In the genomic region with DNA sequence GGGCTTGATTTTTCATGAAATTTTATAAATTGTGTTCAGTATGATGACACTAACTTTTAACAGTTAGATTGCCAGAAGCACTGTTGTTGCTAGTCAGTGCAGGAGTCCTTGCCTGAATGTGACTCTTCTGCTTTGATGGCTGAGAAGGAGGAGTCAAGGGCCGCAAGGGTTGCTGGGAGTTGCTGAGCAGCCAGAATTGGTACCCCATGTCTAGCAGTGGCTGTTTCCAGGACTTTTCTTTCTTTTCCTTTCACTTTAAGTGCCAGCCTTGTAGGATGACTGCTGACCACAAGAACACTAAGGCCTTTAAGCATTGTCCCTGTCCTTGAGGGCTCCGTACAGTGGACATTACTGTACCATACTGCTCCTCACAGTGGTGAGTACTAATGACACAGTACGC, we compare ENCODE assay signal across 15 mouse cellular contexts. TPM values are rescaled to one million over a fixed set of nuclear protein-coding genes. Genes with fewer than 3 reads are reported as not detected.
DNase-seq lines count a peak whose midpoint lies in the region; ATAC-seq and TF ChIP-seq lines count a peak whose summit lies in the region.
"Had no signal": no experiment of that assay in that cellular context is flagged by ENCODE, and none has a peak within 500 bp of the region (broad histone marks: within the 10 kb centered on the region; RNA-seq: fewer than 3 reads in every experiment).

No protein-coding gene starts in this region.

- no peak for TF ChIP-seq EP300 in heart, postnatal 0 days (IDR thresholded peaks at IDR 0.05; ENCODE audit: low read depth)

- 0 out of 2 replicates have a peak, but pooled peaks cover 7% of the 10 kb centered on the region for H3K36me3 ChIP-seq in heart, postnatal 0 days (replicated peaks; ENCODE audit: control insufficient read depth, insufficient read depth, low read length)
- no peaks in the 10 kb centered on the region for H3K36me3 ChIP-seq in midbrain, embryonic 14.5 days (ENCODE audit: control insufficient read depth, insufficient read depth, low read length)
- no peaks in the 10 kb centered on the region for H3K36me3 ChIP-seq in intestine, postnatal 0 days (ENCODE audit: control insufficient read depth, insufficient read depth)
- H3K36me3 ChIP-seq: hindbrain, embryonic 13.5 days; midbrain, embryonic 13.5 days had no signal

- 84% methylated on average over 3 of the region's 3 CpGs for WGBS in heart, postnatal 0 days
- whole genome bisulfite sequencing in midbrain, embryonic 14.5 days, result 94% methylated on average over 3 of the region's 3 CpGs
- 85% methylated on average over 3 of the region's 3 CpGs for WGBS in intestine, postnatal 0 days

- intact Hi-C loops in heart, postnatal 10 days (cut with DNase I), result no loop called here

- H3K9ac ChIP-seq in heart, postnatal 0 days (replicated peaks; ENCODE audit: low read depth, low read length), result no peak overlapping the region
- H3K9ac ChIP-seq in midbrain, embryonic 14.5 days (replicated peaks; ENCODE audit: low read length), result no peak overlapping the region
- H3K9ac ChIP-seq in intestine, postnatal 0 days (ENCODE audit: low read depth, low read length), result no peak overlapping the region
- H3K9ac ChIP-seq: hindbrain, embryonic 13.5 days; midbrain, embryonic 13.5 days had no signal

- H3K9me3 ChIP-seq in heart, postnatal 0 days (replicated peaks; ENCODE audit: control insufficient read depth, low read length), result no peaks in the 10 kb centered on the region
- H3K9me3 ChIP-seq in midbrain, embryonic 14.5 days (ENCODE audit: control insufficient read depth, low read length), result no peaks in the 10 kb centered on the region
- no peaks in the 10 kb centered on the region for H3K9me3 ChIP-seq in intestine, postnatal 0 days (ENCODE audit: control insufficient read depth)
- H3K9me3 ChIP-seq: hindbrain, embryonic 13.5 days; midbrain, embryonic 13.5 days had no signal

- no peak overlapping the region for H3K4me3 ChIP-seq in heart, postnatal 0 days (ENCODE audit: low read depth, low read length)
- no peak overlapping the region for H3K4me3 ChIP-seq in midbrain, embryonic 14.5 days (replicated peaks; ENCODE audit: low read depth, low read length)
- H3K4me3 ChIP-seq in intestine, postnatal 0 days (ENCODE audit: low read depth, low read length), result no peak overlapping the region
- H3K4me3 ChIP-seq: hindbrain, embryonic 13.5 days; midbrain, embryonic 13.5 days had no signal

- no peak for ATAC-seq in heart, postnatal 0 days (ENCODE audit: insufficient read depth, low read depth)
- no peak for ATAC-seq in midbrain, embryonic 14.5 days (ENCODE audit: low FRiP score, low TSS enrichment)
- ATAC-seq in intestine, postnatal 0 days, result no peak
- ATAC-seq: midbrain, embryonic 13.5 days had no signal

- peaks cover 14% of the 10 kb centered on the region for H3K4me1 ChIP-seq in heart, postnatal 0 days (ENCODE audit: control insufficient read depth, insufficient read depth)
- H3K4me1 ChIP-seq in midbrain, embryonic 14.5 days (ENCODE audit: control insufficient read depth, insufficient read depth, low read length), result no peaks in the 10 kb centered on the region
- no peaks in the 10 kb centered on the region for H3K4me1 ChIP-seq in intestine, postnatal 0 days (replicated peaks; ENCODE audit: control insufficient read depth, insufficient read depth, low read length)

- H3K4me2 ChIP-seq in heart, postnatal 0 days (ENCODE audit: low read depth, low read length), result no peak overlapping the region
- H3K4me2 ChIP-seq in midbrain, embryonic 14.5 days (ENCODE audit: low read length), result no peak overlapping the region
- no peak overlapping the region for H3K4me2 ChIP-seq in intestine, postnatal 0 days (replicated peaks; ENCODE audit: low read depth)
- H3K4me2 ChIP-seq: hindbrain, embryonic 13.5 days; midbrain, embryonic 13.5 days had no signal

- DNase-seq in adrenal gland, adult (ENCODE audit: inconsistent age in 2 of 2, low spot score in 1 of 2), result peak; percentile 69 to 77
- DNase-seq in adrenal gland, postnatal 4 days (ENCODE audit: low spot score in 2 of 2), result no peak
- no peak for DNase-seq in heart, postnatal 0 days (ENCODE audit: low spot score)
- DNase-seq in heart, postnatal 10 days, result no peak
- peak; percentile 57 for DNase-seq in CD4-positive helper T cell, adult 2 months (ENCODE audit: low read depth, low spot score)
- peak; percentile 57 to 72 for DNase-seq in adrenal gland, postnatal 36 days
- no peak for DNase-seq in midbrain, embryonic 14.5 days
- DNase-seq: cerebellum, adult 9-10 months; heart, adult 11 months; kidney, adult 11 months; kidney, postnatal 14 days had no signal

- TF ChIP-seq CTCF in heart, postnatal 0 days (IDR thresholded peaks at IDR 0.05; ENCODE audit: low read depth), result no peak
- TF ChIP-seq CTCF in intestine, postnatal 0 days (IDR thresholded peaks at IDR 0.05; ENCODE audit: low read depth), result no peak

- no peaks in the 10 kb centered on the region for H3K27me3 ChIP-seq in heart, postnatal 0 days (ENCODE audit: control insufficient read depth, insufficient read depth, low read length)
- H3K27me3 ChIP-seq in midbrain, embryonic 14.5 days (ENCODE audit: control insufficient read depth, insufficient read depth, low read length), result no peaks in the 10 kb centered on the region
- H3K27me3 ChIP-seq in intestine, postnatal 0 days (replicated peaks; ENCODE audit: control insufficient read depth, insufficient read depth, low read length), result no peaks in the 10 kb centered on the region
- H3K27me3 ChIP-seq: hindbrain, embryonic 13.5 days; midbrain, embryonic 13.5 days had no signal

- 0 out of 2 replicates have a peak overlapping the region, but pooled peaks have one; percentile 21 for H3K27ac ChIP-seq in heart, postnatal 0 days (ENCODE audit: low read depth)
- H3K27ac ChIP-seq in midbrain, embryonic 14.5 days (replicated peaks; ENCODE audit: low read depth, low read length), result no peak overlapping the region
- H3K27ac ChIP-seq in intestine, postnatal 0 days (ENCODE audit: low read depth, low read length), result no peak overlapping the region
- H3K27ac ChIP-seq: hindbrain, embryonic 13.5 days; midbrain, embryonic 13.5 days had no signal

RNA-seq across cellular contexts. Expression of a gene that starts 7.7 kb away (rescaled TPM):
- 1 to 10 TPM; 8.9 to 9.4 TPM for total RNA-seq in adrenal gland, postnatal 4 days (2021)
- total RNA-seq in heart, postnatal 0 days (2014; rRNA removed; ENCODE audit: low replicate concordance), result 2.8 and 5.0 TPM in 2 replicates
- polyA plus RNA-seq in heart, postnatal 0 days (2015; fragmentation: Nextera tagmentation; extraction: Ambion mirVana), result 4.4 and 4.6 TPM in 2 replicates
- 1 to 10 TPM; 5.8 to 6.7 TPM for total RNA-seq in heart, postnatal 10 days (2021)
- total RNA-seq in adrenal gland, postnatal 36 days (2021), result 1 to 10 TPM; 5.2 to 5.8 TPM
- 3.2 and 4.2 TPM in 2 replicates for polyA plus RNA-seq in midbrain, embryonic 14.5 days (2014; fragmentation: Nextera tagmentation; extraction: Ambion mirVana)
- polyA plus RNA-seq in intestine, postnatal 0 days (2015; fragmentation: Nextera tagmentation; extraction: Ambion mirVana), result 3.3 and 3.4 TPM in 2 replicates

RNA-seq across cellular contexts. Expression of a gene that starts 8.3 kb away (rescaled TPM):
- total RNA-seq in adrenal gland, postnatal 4 days (2021), result 10 to 100 TPM; 16.5 to 16.6 TPM
- 8.1 and 26.1 TPM in 2 replicates for total RNA-seq in heart, postnatal 0 days (2014; rRNA removed; ENCODE audit: low replicate concordance)
- 8.6 and 10.4 TPM in 2 replicates for polyA plus RNA-seq in heart, postnatal 0 days (2015; fragmentation: Nextera tagmentation; extraction: Ambion mirVana)
- 10 to 100 TPM in 1 of 2 experiments, 1 to 10 TPM in 1; 8.5 to 12.2 TPM for total RNA-seq in heart, postnatal 10 days (2021)
- 1 to 10 TPM; 5.9 to 9.9 TPM for total RNA-seq in adrenal gland, postnatal 36 days (2021)
- polyA plus RNA-seq in midbrain, embryonic 14.5 days (2014; fragmentation: Nextera tagmentation; extraction: Ambion mirVana), result 17.0 and 18.2 TPM in 2 replicates
- polyA plus RNA-seq in intestine, postnatal 0 days (2015; fragmentation: Nextera tagmentation; extraction: Ambion mirVana), result 4.3 and 5.2 TPM in 2 replicates

RNA-seq across cellular contexts. Expression of a gene that starts 26.2 kb away (rescaled TPM):
- total RNA-seq in adrenal gland, postnatal 4 days (2021), result 10 to 100 TPM; 22.7 to 24.4 TPM
- total RNA-seq in heart, postnatal 0 days (2014; rRNA removed; ENCODE audit: low replicate concordance), result 8.7 and 13.2 TPM in 2 replicates
- polyA plus RNA-seq in heart, postnatal 0 days (2015; fragmentation: Nextera tagmentation; extraction: Ambion mirVana), result 13.7 and 15.0 TPM in 2 replicates
- total RNA-seq in heart, postnatal 10 days (2021), result 10 to 100 TPM in 1 of 2 experiments, 1 to 10 TPM in 1; 9.9 to 11.7 TPM
- total RNA-seq in adrenal gland, postnatal 36 days (2021), result 10 to 100 TPM; 18.5 to 21.5 TPM
- polyA plus RNA-seq in midbrain, embryonic 14.5 days (2014; fragmentation: Nextera tagmentation; extraction: Ambion mirVana), result 5.1 and 5.3 TPM in 2 replicates
- polyA plus RNA-seq in intestine, postnatal 0 days (2015; fragmentation: Nextera tagmentation; extraction: Ambion mirVana), result 16.9 and 23.5 TPM in 2 replicates

RNA-seq across cellular contexts. Expression of a gene that starts 39.6 kb away (rescaled TPM):
- 1 to 10 TPM in 1 of 2 experiments, under 1 TPM in 1; 0.56 to 1.0 TPM for total RNA-seq in adrenal gland, postnatal 4 days (2021)
- total RNA-seq in heart, postnatal 0 days (2014; rRNA removed; ENCODE audit: low replicate concordance), result not detected in 2 replicates
- 1.5 and 1.7 TPM in 2 replicates for polyA plus RNA-seq in heart, postnatal 0 days (2015; fragmentation: Nextera tagmentation; extraction: Ambion mirVana)
- total RNA-seq in heart, postnatal 10 days (2021), result 1 to 10 TPM in 1 of 2 experiments, under 1 TPM in 1; 0.79 to 1.0 TPM
- total RNA-seq in adrenal gland, postnatal 36 days (2021), result not detected
- 0.34 and 0.50 TPM in 2 replicates for polyA plus RNA-seq in midbrain, embryonic 14.5 days (2014; fragmentation: Nextera tagmentation; extraction: Ambion mirVana)
- 0.90 and 1.1 TPM in 2 replicates for polyA plus RNA-seq in intestine, postnatal 0 days (2015; fragmentation: Nextera tagmentation; extraction: Ambion mirVana)
- polyA plus RNA-seq: spleen, adult 2 months had no signal

RNA-seq across cellular contexts. Expression of a gene that starts 53.0 kb away (rescaled TPM):
- total RNA-seq in adrenal gland, postnatal 4 days (2021), result 1 to 10 TPM; 1.9 to 2.4 TPM
- 0.50 and 3.7 TPM in 2 replicates for total RNA-seq in heart, postnatal 0 days (2014; rRNA removed; ENCODE audit: low replicate concordance)
- polyA plus RNA-seq in heart, postnatal 0 days (2015; fragmentation: Nextera tagmentation; extraction: Ambion mirVana), result 1.1 TPM in 2 replicates
- total RNA-seq in heart, postnatal 10 days (2021), result 1 to 10 TPM; 3.7 to 7.2 TPM
- under 1 TPM; 0.46 to 0.83 TPM for total RNA-seq in adrenal gland, postnatal 36 days (2021)
- polyA plus RNA-seq in midbrain, embryonic 14.5 days (2014; fragmentation: Nextera tagmentation; extraction: Ambion mirVana), result 8.7 and 8.8 TPM in 2 replicates
- polyA plus RNA-seq in intestine, postnatal 0 days (2015; fragmentation: Nextera tagmentation; extraction: Ambion mirVana), result 0.85 and 1.1 TPM in 2 replicates

Comparison
In these comparisons a context has a peak if more than half of its experiments do, and no peak if none do; other contexts are left out.
1. DNase-seq: peak in adrenal gland, adult (2 of 2), CD4-positive helper T cell, adult 2 months (single experiment) and adrenal gland, postnatal 36 days (2 of 2); none in adrenal gland, postnatal 4 days (0 of 2), heart, postnatal 0 days (single experiment), heart, postnatal 10 days (0 of 2) and midbrain, embryonic 14.5 days (single experiment).